Mouse (Mus musculus): ENCODE measurements around the gene Kifc3. TPM values are rescaled to one million over a fixed set of nuclear protein-coding genes. Genes with fewer than 3 reads are reported as not detected.

Kifc3 gene
- polyA plus RNA-seq, 1 experiment from 2014 or later = 7.3 TPM

DNA sequence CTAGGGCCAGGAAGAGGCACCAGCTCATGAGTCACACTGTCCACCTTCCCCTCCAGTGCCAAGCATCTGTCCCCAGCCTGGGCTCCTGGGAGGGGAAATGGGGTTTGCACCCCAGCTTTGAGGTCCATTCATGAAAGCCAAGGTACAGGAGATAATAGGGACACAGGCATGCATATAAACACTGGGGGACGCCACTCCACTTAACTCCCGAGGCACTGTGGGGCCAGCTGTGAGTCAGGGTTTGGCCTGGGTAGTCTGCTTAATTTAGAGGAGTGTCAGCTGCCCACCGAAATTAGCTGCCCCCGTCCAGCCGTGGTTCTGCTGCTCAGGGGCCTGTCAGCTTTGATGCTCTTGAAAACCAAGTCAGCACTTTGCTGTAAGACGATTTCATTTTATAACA is 39.8 kb downstream of the Kifc3 start:
- no peak overlapping the region for H3K9ac ChIP-seq (ENCODE audit: low read length)
- ATAC-seq (ENCODE audit: insufficient number of reproducible peaks, low FRiP score, low TSS enrichment, low read depth) (no peak), DNase-seq (ENCODE audit: low spot score) (no peak)
- H3K4me1 ChIP-seq (ENCODE audit: control insufficient read depth, insufficient read depth, low read length) = peaks cover 11% of the 10 kb centered on the region; the same call in 1 of the 2 replicates
- WGBS = 53% methylated on average over 6 of the region's 6 CpGs
- no peaks in the 10 kb centered on the region for H3K36me3 ChIP-seq (ENCODE audit: control insufficient read depth, insufficient read depth, low read length)
- no peaks in the 10 kb centered on the region for H3K27me3 ChIP-seq (ENCODE audit: control insufficient read depth, insufficient read depth, low read length)
- H3K4me3 ChIP-seq (ENCODE audit: low read depth, low read length) = no peak overlapping the region
- H3K4me2 ChIP-seq (ENCODE audit: low read depth, severe bottlenecking) = no peak overlapping the region
- no peaks in the 10 kb centered on the region for H3K9me3 ChIP-seq (ENCODE audit: control insufficient read depth, low read length)
- H3K27ac ChIP-seq (replicated peaks; ENCODE audit: low read depth, low read length) = no peak overlapping the region

GRCm38 (mm10) chr8:95159344-95159743 is 43.3 kb downstream of the Kifc3 start:
- ATAC-seq (ENCODE audit: insufficient number of reproducible peaks, low FRiP score, low TSS enrichment, low read depth) (no peak), DNase-seq (ENCODE audit: low spot score) (no peak)
- Histone ChIP-seq H3K9ac (ENCODE audit: low read length) (no peak overlapping the region), H3K27me3 (ENCODE audit: control insufficient read depth, insufficient read depth, low read length) (no peaks in the 10 kb centered on the region), H3K4me3 (ENCODE audit: low read depth, low read length) (no peak overlapping the region), H3K9me3 (ENCODE audit: control insufficient read depth, low read length) (no peaks in the 10 kb centered on the region), H3K27ac (replicated peaks; ENCODE audit: low read depth, low read length) (no peak overlapping the region), H3K4me2 (ENCODE audit: low read depth, severe bottlenecking) (no peak overlapping the region), H3K4me1 (ENCODE audit: control insufficient read depth, insufficient read depth, low read length) (0 out of 2 replicates have a peak, but pooled peaks cover under 1% of the 10 kb centered on the region), H3K36me3 (ENCODE audit: control insufficient read depth, insufficient read depth, low read length) (no peaks in the 10 kb centered on the region)
- 78% methylated on average over 3 of the region's 3 CpGs for WGBS

- no peaks in the 10 kb centered on the region for H3K9me3 ChIP-seq (ENCODE audit: control insufficient read depth, low read length)
- H3K27me3 ChIP-seq (ENCODE audit: control insufficient read depth, insufficient read depth, low read length) = no peaks in the 10 kb centered on the region
- H3K4me1 ChIP-seq (ENCODE audit: control insufficient read depth, insufficient read depth, low read length) = no peaks in the 10 kb centered on the region
- no peak overlapping the region for H3K4me2 ChIP-seq (ENCODE audit: low read depth, severe bottlenecking)
- H3K27ac ChIP-seq (replicated peaks; ENCODE audit: low read depth, low read length) = no peak overlapping the region
- DNase-seq (ENCODE audit: low spot score) (no peak), ATAC-seq (ENCODE audit: insufficient number of reproducible peaks, low FRiP score, low TSS enrichment, low read depth) (no peak)
- H3K36me3 ChIP-seq (ENCODE audit: control insufficient read depth, insufficient read depth, low read length) = no peaks in the 10 kb centered on the region
- H3K9ac ChIP-seq (ENCODE audit: low read length) = no peak overlapping the region
- H3K4me3 ChIP-seq (ENCODE audit: low read depth, low read length) = no peak overlapping the region
- WGBS = 76% methylated on average over 8 of the region's 8 CpGs
Observed at GRCm38 (mm10) chr8:95158654-95159053, 44.0 kb downstream of the Kifc3 start.

- ATAC-seq (ENCODE audit: insufficient number of reproducible peaks, low FRiP score, low TSS enrichment, low read depth) = no peak
- H3K27me3 ChIP-seq (ENCODE audit: control insufficient read depth, insufficient read depth, low read length) = no peaks in the 10 kb centered on the region
- no peaks in the 10 kb centered on the region for H3K36me3 ChIP-seq (ENCODE audit: control insufficient read depth, insufficient read depth, low read length)
- WGBS = 56% methylated on average over 3 of the region's 3 CpGs
- no peak overlapping the region for H3K9ac ChIP-seq (ENCODE audit: low read length)
- DNase-seq (ENCODE audit: low spot score) = no peak
- no peak overlapping the region for H3K4me3 ChIP-seq (ENCODE audit: low read depth, low read length)
- H3K4me1 ChIP-seq (ENCODE audit: control insufficient read depth, insufficient read depth, low read length) = no peaks in the 10 kb centered on the region
- H3K27ac ChIP-seq (replicated peaks; ENCODE audit: low read depth, low read length) = no peak overlapping the region
- no peak overlapping the region for H3K4me2 ChIP-seq (ENCODE audit: low read depth, severe bottlenecking)
- H3K9me3 ChIP-seq (ENCODE audit: control insufficient read depth, low read length) = no peaks in the 10 kb centered on the region
Observed at GRCm38 (mm10) chr8:95157145-95157544, 45.5 kb downstream of the Kifc3 start.

GRCm38 (mm10) chr8:95156108-95156507 is 46.5 kb downstream of the Kifc3 start:
- WGBS = 76% methylated on average over 6 of the region's 6 CpGs
- H3K9me3 ChIP-seq (ENCODE audit: control insufficient read depth, low read length) = no peaks in the 10 kb centered on the region
- no peak for DNase-seq (ENCODE audit: low spot score)
- ATAC-seq (ENCODE audit: insufficient number of reproducible peaks, low FRiP score, low TSS enrichment, low read depth) = no peak
- H3K27me3 ChIP-seq (ENCODE audit: control insufficient read depth, insufficient read depth, low read length) = no peaks in the 10 kb centered on the region
- H3K9ac ChIP-seq (ENCODE audit: low read length) = no peak overlapping the region
- H3K4me1 ChIP-seq (ENCODE audit: control insufficient read depth, insufficient read depth, low read length) = no peaks in the 10 kb centered on the region
- H3K36me3 ChIP-seq (ENCODE audit: control insufficient read depth, insufficient read depth, low read length) = no peaks in the 10 kb centered on the region
- no peak overlapping the region for H3K4me2 ChIP-seq (ENCODE audit: low read depth, severe bottlenecking)
- H3K4me3 ChIP-seq (ENCODE audit: low read depth, low read length) = no peak overlapping the region
- no peak overlapping the region for H3K27ac ChIP-seq (replicated peaks; ENCODE audit: low read depth, low read length)

DNA sequence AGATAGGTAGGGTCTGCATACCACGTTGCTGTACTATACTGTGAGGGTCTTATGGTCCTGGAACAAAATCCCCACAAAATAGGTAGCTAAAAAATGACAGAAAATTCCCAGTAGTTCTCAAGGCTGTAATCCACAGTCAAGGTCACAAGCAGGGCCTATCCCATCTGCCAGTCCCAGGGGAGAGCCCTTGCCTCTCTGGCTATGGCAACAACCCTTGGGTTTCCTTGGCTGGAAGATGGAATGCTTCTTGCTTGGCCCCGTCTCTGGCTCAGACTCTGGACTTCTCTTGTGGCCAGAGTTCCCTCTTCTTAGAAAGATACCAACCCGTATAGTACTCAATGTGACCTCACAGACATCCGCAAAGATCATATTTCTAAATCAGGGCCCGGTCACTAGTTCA is 47.3 kb downstream of the Kifc3 start:
- WGBS = 89% methylated on average over 5 of the region's 5 CpGs

GRCm38 (mm10) chr8:95154654-95155053 is 48.0 kb downstream of the Kifc3 start:
- Histone ChIP-seq H3K27ac (replicated peaks; ENCODE audit: low read depth, low read length) (no peak overlapping the region), H3K36me3 (ENCODE audit: control insufficient read depth, insufficient read depth, low read length) (no peaks in the 10 kb centered on the region), H3K4me1 (ENCODE audit: control insufficient read depth, insufficient read depth, low read length) (no peaks in the 10 kb centered on the region), H3K27me3 (ENCODE audit: control insufficient read depth, insufficient read depth, low read length) (no peaks in the 10 kb centered on the region), H3K4me3 (ENCODE audit: low read depth, low read length) (no peak overlapping the region), H3K4me2 (ENCODE audit: low read depth, severe bottlenecking) (no peak overlapping the region), H3K9ac (ENCODE audit: low read length) (no peak overlapping the region), H3K9me3 (ENCODE audit: control insufficient read depth, low read length) (no peaks in the 10 kb centered on the region)
- DNase-seq (ENCODE audit: low spot score) (no peak), ATAC-seq (ENCODE audit: insufficient number of reproducible peaks, low FRiP score, low TSS enrichment, low read depth) (no peak)
- WGBS = 74% methylated on average over 6 of the region's 6 CpGs

More for the DNA sequence above, 47.3 kb downstream of the Kifc3 start:
- Histone ChIP-seq H3K9ac (ENCODE audit: low read length) (no peak overlapping the region), H3K27ac (replicated peaks; ENCODE audit: low read depth, low read length) (no peak overlapping the region), H3K4me2 (ENCODE audit: low read depth, severe bottlenecking) (no peak overlapping the region), H3K4me3 (ENCODE audit: low read depth, low read length) (no peak overlapping the region), H3K36me3 (ENCODE audit: control insufficient read depth, insufficient read depth, low read length) (no peaks in the 10 kb centered on the region), H3K4me1 (ENCODE audit: control insufficient read depth, insufficient read depth, low read length) (no peaks in the 10 kb centered on the region), H3K27me3 (ENCODE audit: control insufficient read depth, insufficient read depth, low read length) (no peaks in the 10 kb centered on the region), H3K9me3 (ENCODE audit: control insufficient read depth, low read length) (no peaks in the 10 kb centered on the region)
- DNase-seq (ENCODE audit: low spot score) (no peak), ATAC-seq (ENCODE audit: insufficient number of reproducible peaks, low FRiP score, low TSS enrichment, low read depth) (no peak)

GRCm38 (mm10) chr8:95154056-95154455 is 48.6 kb downstream of the Kifc3 start:
- H3K36me3 ChIP-seq (ENCODE audit: control insufficient read depth, insufficient read depth, low read length) = no peaks in the 10 kb centered on the region
- ATAC-seq (ENCODE audit: insufficient number of reproducible peaks, low FRiP score, low TSS enrichment, low read depth) (no peak), DNase-seq (ENCODE audit: low spot score) (no peak)
- no peak overlapping the region for H3K27ac ChIP-seq (replicated peaks; ENCODE audit: low read depth, low read length)
- WGBS = 67% methylated on average over 4 of the region's 4 CpGs
- H3K4me1 ChIP-seq (ENCODE audit: control insufficient read depth, insufficient read depth, low read length) = no peaks in the 10 kb centered on the region
- H3K9ac ChIP-seq (ENCODE audit: low read length) = no peak overlapping the region
- H3K9me3 ChIP-seq (ENCODE audit: control insufficient read depth, low read length) = no peaks in the 10 kb centered on the region
- no peak overlapping the region for H3K4me3 ChIP-seq (ENCODE audit: low read depth, low read length)
- H3K27me3 ChIP-seq (ENCODE audit: control insufficient read depth, insufficient read depth, low read length) = no peaks in the 10 kb centered on the region
- H3K4me2 ChIP-seq (ENCODE audit: low read depth, severe bottlenecking) = no peak overlapping the region

- no peak overlapping the region for H3K9ac ChIP-seq (ENCODE audit: low read length)
- H3K9me3 ChIP-seq (ENCODE audit: control insufficient read depth, low read length) = no peaks in the 10 kb centered on the region
- ATAC-seq (ENCODE audit: insufficient number of reproducible peaks, low FRiP score, low TSS enrichment, low read depth) = no peak
- no peak overlapping the region for H3K4me2 ChIP-seq (ENCODE audit: low read depth, severe bottlenecking)
- H3K4me3 ChIP-seq (ENCODE audit: low read depth, low read length) = no peak overlapping the region
- H3K36me3 ChIP-seq (ENCODE audit: control insufficient read depth, insufficient read depth, low read length) = no peaks in the 10 kb centered on the region
- no peak overlapping the region for H3K27ac ChIP-seq (replicated peaks; ENCODE audit: low read depth, low read length)
- H3K27me3 ChIP-seq (ENCODE audit: control insufficient read depth, insufficient read depth, low read length) = no peaks in the 10 kb centered on the region
- DNase-seq (ENCODE audit: low spot score) = no peak
- 82% methylated on average over 3 of the region's 3 CpGs for WGBS
- no peaks in the 10 kb centered on the region for H3K4me1 ChIP-seq (ENCODE audit: control insufficient read depth, insufficient read depth, low read length)
Observed at GRCm38 (mm10) chr8:95150608-95151007, 52.0 kb downstream of the Kifc3 start.

All from limb, embryonic 11.5 days (tissue).